In the genomic region with DNA sequence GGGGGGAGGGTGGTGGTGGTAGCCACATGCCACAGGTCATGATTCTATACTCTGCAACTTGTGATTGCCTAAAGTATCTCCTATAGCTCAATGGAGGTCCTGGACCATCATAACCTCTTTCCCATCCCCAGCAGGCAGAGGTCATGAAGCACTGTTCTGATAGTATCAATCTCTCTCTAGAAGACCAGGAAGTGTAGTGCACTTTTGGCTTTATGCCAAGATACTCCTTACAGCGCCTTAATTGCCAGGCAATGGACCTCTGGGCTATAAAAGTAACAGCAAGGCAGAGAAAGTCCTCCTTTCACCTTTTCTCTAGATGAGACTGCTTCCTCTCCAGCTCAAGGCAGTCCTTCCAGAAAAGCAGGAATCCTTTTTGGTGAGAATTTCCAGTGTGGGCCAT, we compare ENCODE assay signal across 22 mouse cellular contexts. TPM values are rescaled to one million over a fixed set of nuclear protein-coding genes. Genes with fewer than 3 reads are reported as not detected.
"Had no signal": no experiment of that assay in that cellular context is flagged by ENCODE, and none has a peak within 500 bp of the region (broad histone marks: within the 10 kb centered on the region; RNA-seq: fewer than 3 reads in every experiment).

TSS of gene 1810065E05Rik (plus strand) at position 297 of the 400 bp plus-strand sequence.

- H3K4me1 ChIP-seq: lung, embryonic 15.5 days; midbrain, embryonic 13.5 days; midbrain, embryonic 15.5 days; neural tube, embryonic 12.5 days; stomach, embryonic 15.5 days had no signal

- H3K4me3 ChIP-seq: lung, embryonic 15.5 days; megakaryocyte, embryonic 14.5 days; midbrain, embryonic 13.5 days; midbrain, embryonic 15.5 days; neural tube, embryonic 12.5 days; stomach, embryonic 15.5 days had no signal

- H3K27me3 ChIP-seq: lung, embryonic 15.5 days; midbrain, embryonic 13.5 days; midbrain, embryonic 15.5 days; neural tube, embryonic 12.5 days; stomach, embryonic 15.5 days had no signal

- ATAC-seq: lung, postnatal 0 days; midbrain, embryonic 13.5 days; midbrain, embryonic 15.5 days had no signal

- H3K27ac ChIP-seq: lung, embryonic 15.5 days; macrophage; midbrain, embryonic 13.5 days; midbrain, embryonic 15.5 days; neural tube, embryonic 12.5 days; stomach, embryonic 15.5 days; stomach, postnatal 0 days had no signal

- H3K9ac ChIP-seq: lung, embryonic 15.5 days; midbrain, embryonic 13.5 days; midbrain, embryonic 15.5 days; neural tube, embryonic 12.5 days; stomach, embryonic 15.5 days had no signal

- DNase-seq: lung, adult 2 months; lung, postnatal 14 days; lung, postnatal 36 days; right cerebral cortex, postnatal 14 days; thymus, adult 2 months; thymus, postnatal 14 days; thymus, postnatal 36 days had no signal

- H3K9me3 ChIP-seq: lung, embryonic 15.5 days; megakaryocyte, embryonic 14.5 days; midbrain, embryonic 13.5 days; midbrain, embryonic 15.5 days; neural tube, embryonic 12.5 days; stomach, embryonic 15.5 days had no signal

- H3K4me2 ChIP-seq: lung, embryonic 15.5 days; midbrain, embryonic 11.5 days; midbrain, embryonic 13.5 days; midbrain, embryonic 15.5 days; neural tube, embryonic 12.5 days; stomach, embryonic 15.5 days had no signal

- H3K36me3 ChIP-seq: lung, embryonic 15.5 days; midbrain, embryonic 13.5 days; midbrain, embryonic 15.5 days; neural tube, embryonic 12.5 days; stomach, embryonic 15.5 days had no signal

RNA-seq across cellular contexts. Expression of gene 1810065E05Rik, which starts in this region (rescaled TPM):
- total RNA-seq: megakaryocyte progenitor cell, adult 5-6 weeks; midbrain, postnatal 0 days; monocyte, adult 5-6 weeks; neutrophil, adult 5-6 weeks had no signal
- polyA plus RNA-seq: lung, adult 2 months; lung, embryonic 15.5 days; lung, postnatal 0 days; macrophage; midbrain, embryonic 11.5 days; midbrain, embryonic 13.5 days; midbrain, embryonic 15.5 days; midbrain, postnatal 0 days; neural tube, embryonic 12.5 days; neural tube, embryonic 14.5 days had no signal
